Mouse (Mus musculus): ENCODE results near the gene Vmn2r93.

Vmn2r93 gene

GRCm38 (mm10) chr17:18297799-18298198 lies at the start of gene Vmn2r93:
Vmn2r93 (plus strand) TSS chr17:18298099.
- DNase-seq: no peak

GRCm38 (mm10) chr17:18277656-18278055 lies 20.2 kb upstream of the Vmn2r93 start, which contains the start of gene Vmn2r94:
Vmn2r94 (minus strand) TSS chr17:18277756.
- no peak for DNase-seq

GRCm38 (mm10) chr17:18323031-18323430 lies 25.1 kb downstream of the Vmn2r93 start:
- no peak for DNase-seq

- no peak for DNase-seq
Measured at GRCm38 (mm10) chr17:18360007-18360406, 62.1 kb downstream of the Vmn2r93 start.

GRCm38 (mm10) chr17:18360602-18361001 lies 62.7 kb downstream of the Vmn2r93 start:
- no peak for DNase-seq
